Mouse (Mus musculus) heart, postnatal 14 days (tissue): ENCODE data around the gene Grb10. TPM values are rescaled to one million over a fixed set of nuclear protein-coding genes. Genes with fewer than 3 reads are reported as not detected.

Experiments used
- DNase-seq, 2 experiments: peaks; one replicate each; pipeline ENCODE4 v3.0.0; 2021 to 2022
- intact Hi-C: fragments of 180-260 bp; cut with DNase I; formaldehyde crosslinking; loops from one replicate; pipeline ENCODE4 v1.15.1; 2025
- total RNA-seq, 2 experiments: library from RNA; stranded (reverse); gene quantifications; 2 replicates each; pipeline ENCODE4 v1.2.3; 2021

Grb10 gene
- total RNA-seq, 2 experiments from 2014 or later = 138 to 163 TPM

GRCm38 (mm10) chr11:11885246-11885643 lies 153.2 kb downstream of the Grb10 start:
- DNase-seq = no peak
- intact Hi-C loops = no loop called here

DNA sequence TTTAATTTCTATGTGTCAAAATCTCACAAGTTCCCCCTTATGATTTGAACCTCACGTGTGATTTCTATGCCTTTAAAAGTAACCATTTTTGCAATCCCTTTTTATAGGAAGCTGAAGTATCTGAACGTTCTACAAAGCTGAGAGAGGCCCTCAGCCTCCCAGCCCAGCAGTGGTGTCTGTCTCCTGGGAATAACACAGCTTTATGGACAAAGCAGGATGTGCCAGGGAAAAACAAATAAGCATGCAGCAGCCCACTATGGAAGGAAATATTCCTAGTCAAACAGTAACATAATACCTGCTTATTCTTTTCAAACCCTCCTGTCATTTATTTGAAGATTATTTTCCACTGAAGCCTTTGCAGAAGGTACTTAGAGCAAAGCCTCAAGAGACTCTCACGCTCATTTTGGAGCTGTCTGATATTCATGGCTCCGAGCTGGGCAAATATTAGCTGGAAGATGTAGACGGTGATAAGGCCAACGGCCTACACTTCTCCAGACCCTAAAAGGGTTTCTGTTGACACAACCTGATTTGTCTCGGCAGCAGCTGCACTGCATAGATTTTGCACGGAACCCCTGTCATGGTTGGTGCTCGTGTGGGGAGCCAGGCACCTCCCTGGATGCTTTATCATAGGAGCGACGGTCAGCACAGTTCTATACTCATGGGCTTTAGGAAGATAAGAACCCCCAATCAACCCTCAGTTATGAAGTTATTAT lies 153.8 kb downstream of the Grb10 start:
- intact Hi-C loops = no loop called here
- no peak for DNase-seq

GRCm38 (mm10) chr11:11881783-11882155 lies 156.7 kb downstream of the Grb10 start:
- intact Hi-C loops = no loop called here
- no peak for DNase-seq

DNA sequence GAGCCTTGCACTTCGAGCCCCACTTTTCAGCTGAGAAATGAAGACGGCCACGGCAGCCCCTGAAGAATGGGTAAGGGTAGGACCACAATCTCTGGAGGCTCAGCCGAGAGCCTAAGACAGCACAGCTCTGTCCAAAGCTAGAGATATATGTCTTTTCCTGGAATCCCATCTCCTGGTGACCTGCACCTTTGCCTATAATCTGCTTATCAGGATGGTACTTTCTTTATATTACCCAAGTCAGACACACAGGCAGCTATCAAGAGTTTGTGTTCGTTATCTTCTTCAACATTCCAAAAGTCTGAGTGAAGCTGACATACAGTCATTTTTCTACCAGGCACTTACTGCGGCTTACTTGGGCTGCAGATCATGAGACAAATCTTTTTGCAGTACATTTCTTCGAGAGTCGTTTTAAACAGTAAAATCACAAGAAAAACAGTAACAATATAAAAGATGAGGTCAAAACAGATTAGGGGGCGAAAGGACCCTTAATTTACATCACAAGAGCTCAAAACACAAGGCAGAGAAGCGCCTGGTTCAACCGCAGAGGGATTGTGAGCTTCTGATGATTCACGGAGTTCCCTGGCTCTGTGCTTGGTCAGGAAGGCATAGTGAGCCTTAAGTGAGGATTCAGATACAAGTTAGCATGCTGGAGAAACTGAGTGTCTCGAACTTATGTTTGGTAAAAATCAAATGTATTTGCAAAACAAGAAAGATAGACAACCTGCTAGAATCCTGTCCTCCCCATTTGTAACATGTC lies 157.3 kb downstream of the Grb10 start:
- no peak for DNase-seq
- intact Hi-C loops = no loop called here

Other genes starting within 250 kb of the Grb10 start
- 1 to 10 TPM; 1.0 to 2.3 TPM for gene Fignl1, start 229.7 kb downstream of the Grb10 start, total RNA-seq
- gene Ddc, start 140.5 kb downstream of the Grb10 start, total RNA-seq = 1 to 10 TPM; 3.1 to 5.8 TPM